Mouse (Mus musculus) liver, adult 2 months (tissue): ENCODE data around the gene Phf23. TPM values are rescaled to one million over a fixed set of nuclear protein-coding genes. Genes with fewer than 3 reads are reported as not detected.

Experiments
- DNase-seq: peaks from one replicate; pipeline ENCODE4 v3.0.0-alpha.2; 2011; ENCODE audit warnings: low read depth, low spot score; ENCODE audit errors: extremely low read depth
- H3K27ac ChIP-seq: fragments of 200-500 bp; replicated peaks from 2 replicates; pipeline ENCODE4 v1.5.1; 2012; ENCODE audit warnings: low read depth, mild to moderate bottlenecking, control low read depth, inconsistent platforms, low read length; ENCODE audit not compliant: insufficient read depth
- H3K27me3 ChIP-seq: fragments of 200-500 bp; 2 replicates; pipeline ENCODE4 v1.6.1; 2012; ENCODE audit warnings: mild to moderate bottlenecking, moderate library complexity, low read length, inconsistent platforms; ENCODE audit not compliant: control insufficient read depth, insufficient read depth
- H3K36me3 ChIP-seq: fragments of 200-500 bp; 2 replicates; pipeline ENCODE4 v1.6.1; 2012; ENCODE audit warnings: low read length, inconsistent platforms; ENCODE audit not compliant: control insufficient read depth, insufficient read depth
- H3K4me1 ChIP-seq: fragments of 200-500 bp; 2 replicates; pipeline ENCODE4 v1.6.1; 2011; ENCODE audit warnings: low read length; ENCODE audit not compliant: control insufficient read depth, insufficient read depth
- H3K4me3 ChIP-seq: fragments of 200-500 bp; 2 replicates; pipeline ENCODE4 v1.5.1; 2011; ENCODE audit warnings: low read depth, mild to moderate bottlenecking, control low read depth, low read length, moderate library complexity; ENCODE audit not compliant: insufficient read depth
- H3K79me2 ChIP-seq: fragments of 200-500 bp; 2 replicates; pipeline ENCODE4 v1.6.1; 2012; ENCODE audit warnings: inconsistent platforms, mild to moderate bottlenecking, low read length, moderate library complexity; ENCODE audit not compliant: control insufficient read depth, insufficient read depth
- H3K9ac ChIP-seq: fragments of 200-500 bp; 2 replicates; pipeline ENCODE4 v1.6.1; 2012; ENCODE audit warnings: low read depth, mild to moderate bottlenecking, control low read depth, inconsistent platforms, low read length
- CTCF ChIP-seq: fragments of 200-500 bp; IDR thresholded peaks from 2 replicates; pipeline ENCODE4 v1.5.1; 2011; ENCODE audit warnings: low read depth, low read length, control low read depth
- POLR2A ChIP-seq: fragments of 200-500 bp; IDR thresholded peaks from 2 replicates; pipeline ENCODE4 v1.6.1; 2011; ENCODE audit warnings: low read length, control low read depth; ENCODE audit not compliant: insufficient read depth; ENCODE audit errors: extremely low read depth
- WGBS: fragments of 180-500 bp; shearing (Covaris S2); methylation state at CpG from one replicate; pipeline ENCODE4 v1.1.7; 2018; 5-methylcytosine and 5-hydroxymethylcytosine counted together
- polyA plus RNA-seq: library from polyadenylated mRNA; depleted of rRNA; stranded (reverse); fragments of >200 nt; gene quantifications from 2 replicates; pipeline ENCODE4 v1.2.3, GENCODE M21; 2012
- total RNA-seq: library from RNA; depleted of rRNA; stranded (reverse); fragments of >200 nt; gene quantifications from 2 replicates; pipeline ENCODE4 v1.2.3, GENCODE M21; 2014

Gene Phf23
- total and polyA plus RNA-seq, 2 experiments, result 8.0 to 12.1 TPM

- no peak overlapping the region for H3K4me3 ChIP-seq
- no peaks in the 10 kb centered on the region for H3K27me3 ChIP-seq
- no peak overlapping the region for H3K27ac ChIP-seq
- H3K36me3 ChIP-seq, result peaks cover 46% of the 10 kb centered on the region
- DNase-seq, result no peak
- TF ChIP-seq POLR2A, result no peak
- TF ChIP-seq CTCF, result no peak
- no peak overlapping the region for H3K9ac ChIP-seq
- 71% methylated on average over 12 of the region's 12 CpGs for WGBS
- peaks cover 8% of the 10 kb centered on the region for H3K4me1 ChIP-seq
- peaks cover 16% of the 10 kb centered on the region; the same call in 1 of the 2 replicates for H3K79me2 ChIP-seq
These were observed 15.0 kb downstream of the Phf23 start for GRCm38 (mm10) chr11:70010548-70010947.

GRCm38 (mm10) chr11:70010961-70011360 lies 15.4 kb downstream of the Phf23 start:
- Histone ChIP-seq H3K9ac (no peak overlapping the region), H3K79me2 (peaks cover 16% of the 10 kb centered on the region; the same call in 1 of the 2 replicates), H3K27ac (no peak overlapping the region), H3K4me1 (peaks cover 8% of the 10 kb centered on the region), H3K4me3 (no peak overlapping the region), H3K27me3 (no peaks in the 10 kb centered on the region), H3K36me3 (peaks cover 46% of the 10 kb centered on the region)
- no peak for TF ChIP-seq CTCF
- no peak for TF ChIP-seq POLR2A
- 88% methylated on average over 10 of the region's 10 CpGs for WGBS
- no peak for DNase-seq

- TF ChIP-seq CTCF (no peak), POLR2A (no peak)
- Histone ChIP-seq H3K36me3 (peaks cover 44% of the 10 kb centered on the region), H3K27ac (no peak overlapping the region), H3K4me3 (no peak overlapping the region), H3K27me3 (no peaks in the 10 kb centered on the region), H3K79me2 (peaks cover 16% of the 10 kb centered on the region; the same call in 1 of the 2 replicates), H3K9ac (no peak overlapping the region), H3K4me1 (peaks cover 8% of the 10 kb centered on the region)
- WGBS, result 94% methylated on average over 9 of the region's 9 CpGs
- no peak for DNase-seq
These were observed 17.4 kb downstream of the Phf23 start for GRCm38 (mm10) chr11:70012931-70013330.

- H3K27me3 ChIP-seq, result no peaks in the 10 kb centered on the region
- no peak for TF ChIP-seq CTCF
- peaks cover 40% of the 10 kb centered on the region for H3K36me3 ChIP-seq
- peaks cover 16% of the 10 kb centered on the region; the same call in 1 of the 2 replicates for H3K79me2 ChIP-seq
- no peak overlapping the region for H3K9ac ChIP-seq
- no peak overlapping the region for H3K4me3 ChIP-seq
- H3K27ac ChIP-seq, result no peak overlapping the region
- peaks cover 8% of the 10 kb centered on the region for H3K4me1 ChIP-seq
- no peak for DNase-seq
- WGBS, result 70% methylated on average over 3 of the region's 3 CpGs
These were observed 17.8 kb downstream of the Phf23 start for GRCm38 (mm10) chr11:70013408-70013807.

- TF ChIP-seq POLR2A, result no peak
- TF ChIP-seq CTCF, result no peak
- Histone ChIP-seq H3K27me3 (no peaks in the 10 kb centered on the region), H3K9ac (peak overlapping the region; percentile 80; the same call in 1 of the 2 replicates), H3K79me2 (peaks cover 16% of the 10 kb centered on the region; the same call in 1 of the 2 replicates), H3K27ac (peak overlapping the region; percentile 89; the same call in 1 of the 2 replicates), H3K4me1 (peaks cover 8% of the 10 kb centered on the region), H3K36me3 (peaks cover 39% of the 10 kb centered on the region), H3K4me3 (no peak overlapping the region)
- no peak for DNase-seq
- 56% methylated on average over 5 of the region's 5 CpGs for WGBS
These were observed 18.5 kb downstream of the Phf23 start for GRCm38 (mm10) chr11:70014051-70014450.

GRCm38 (mm10) chr11:70014880-70015558 lies 19.4 kb downstream of the Phf23 start, which contains the start of gene Acadvl:
Gene Acadvl (minus strand): TSS chr11:70015411.
- H3K4me1 ChIP-seq, result peaks cover 8% of the 10 kb centered on the region
- DNase-seq, result peak; percentile 85

More at GRCm38 (mm10) chr11:70014880-70015558, 19.4 kb downstream of the Phf23 start, which contains the start of gene Acadvl:
- Histone ChIP-seq H3K27me3 (no peaks in the 10 kb centered on the region), H3K36me3 (peaks cover 36% of the 10 kb centered on the region), H3K9ac (peak within 1 kb of the TSS; percentile 80), H3K27ac (peak within 1 kb of the TSS; percentile 89), H3K79me2 (peaks cover 16% of the 10 kb centered on the region; the same call in 1 of the 2 replicates), H3K4me3 (peak within 1 kb of the TSS; percentile 79)
- TF ChIP-seq POLR2A, result peak; percentile 83
- TF ChIP-seq CTCF, result peak; percentile 45
- under 1% methylated on average over 35 of the region's 35 CpGs for WGBS
